Mouse (Mus musculus): ENCODE measurements around the gene Hnf1b.

- no peak for TF ChIP-seq CTCF (IDR thresholded peaks at IDR 0.05; ENCODE audit: extremely low read depth, insufficient read depth, insufficient read length, insufficient replicate concordance)
- no peak for TF ChIP-seq POLR2A (IDR thresholded peaks at IDR 0.05; ENCODE audit: low read depth, low read length)
Observed at GRCm38 (mm10) chr11:83932506-83933106, 82.7 kb downstream of the Hnf1b start.
